In the genomic region with DNA sequence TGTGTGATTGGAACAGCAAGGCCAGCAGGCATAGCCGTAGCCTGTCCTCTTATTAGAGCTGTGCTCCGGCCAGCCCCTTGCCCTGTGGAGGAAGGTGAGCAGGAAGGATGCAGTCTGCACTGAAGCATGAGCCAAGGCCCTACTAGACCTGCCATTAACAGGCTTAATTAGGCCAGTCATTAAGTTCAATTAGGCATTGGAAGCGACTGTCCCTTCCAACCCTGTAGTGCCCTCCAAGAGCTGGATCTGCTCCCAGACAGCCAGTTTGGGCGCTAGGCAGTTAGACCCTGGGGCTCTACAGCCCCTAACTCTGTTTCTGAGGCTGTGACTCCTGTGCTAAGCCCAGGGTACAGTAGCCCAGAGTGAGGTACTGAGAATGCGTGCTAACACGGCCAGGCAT, we compare ENCODE assay signal across 20 mouse cellular contexts.
"Had no signal": no experiment of that assay in that cellular context is flagged by ENCODE, and none has a peak within 500 bp of the region (broad histone marks: within the 10 kb centered on the region; RNA-seq: fewer than 3 reads in every experiment).

No protein-coding gene starts in this region.

- H3K4me1 ChIP-seq: kidney, embryonic 15.5 days; liver, embryonic 13.5 days; midbrain, embryonic 12.5 days had no signal

- H3K36me3 ChIP-seq: kidney, embryonic 15.5 days; liver, embryonic 13.5 days; midbrain, embryonic 12.5 days; neural tube, embryonic 13.5 days had no signal

- H3K9me3 ChIP-seq: kidney, embryonic 15.5 days; liver, embryonic 13.5 days; midbrain, embryonic 12.5 days; neural tube, embryonic 13.5 days had no signal

- H3K9ac ChIP-seq: kidney, embryonic 15.5 days; liver, embryonic 13.5 days; midbrain, embryonic 12.5 days; neural tube, embryonic 13.5 days had no signal

- H3K27ac ChIP-seq: kidney, embryonic 15.5 days; left cerebral cortex, adult 2 months; liver, embryonic 13.5 days; macrophage; midbrain, embryonic 12.5 days; neural tube, embryonic 13.5 days; stomach, postnatal 0 days had no signal

- H3K27me3 ChIP-seq: kidney, embryonic 15.5 days; liver, embryonic 13.5 days; midbrain, embryonic 12.5 days; neural tube, embryonic 13.5 days had no signal

- H3K4me2 ChIP-seq: kidney, embryonic 15.5 days; liver, embryonic 13.5 days; midbrain, embryonic 12.5 days; neural tube, embryonic 13.5 days had no signal

- DNase-seq: kidney, adult 8-10 months; kidney, postnatal 10 days; kidney, postnatal 36 days; layer of hippocampus, postnatal 36 days; liver, embryonic 13.5 days; lung, adult 2 months; right cerebral cortex, adult 18-20 months; right cerebral cortex, postnatal 14 days; right cerebral cortex, postnatal 4 days; thymus, adult 2 months; thymus, postnatal 14 days; thymus, postnatal 4 days had no signal

- H3K4me3 ChIP-seq: kidney, embryonic 15.5 days; left cerebral cortex, adult 2 months; liver, embryonic 13.5 days; midbrain, embryonic 12.5 days; myocyte; neural tube, embryonic 13.5 days had no signal

- ATAC-seq: midbrain, embryonic 16.5 days had no signal
